Mouse (Mus musculus): ENCODE results near the gene Klk6.

- TF ChIP-seq CTCF (IDR thresholded peaks at IDR 0.05) = no peak
- no peak for TF ChIP-seq EP300 (IDR thresholded peaks at IDR 0.05)
Observed at GRCm38 (mm10) chr7:43876444-43876843, 52.1 kb downstream of the Klk6 start.
